Mouse (Mus musculus) stomach, postnatal 0 days (tissue): Measurements from ENCODE around the gene Plce1.

Source experiments
- CTCF ChIP-seq: IDR thresholded peaks from 2 replicates; pipeline ENCODE4 v1.5.1; 2016; ENCODE audit warnings: antibody characterized with exemption, low read depth, mild to moderate bottlenecking, moderate library complexity
- EP300 ChIP-seq: optimal IDR thresholded peaks from 2 replicates; pipeline ENCODE3; 2016; ENCODE audit warnings: antibody characterized with exemption

GRCm38 (mm10) chr19:38435221-38435620 lies 45.7 kb upstream of the Plce1 start:
- TF ChIP-seq CTCF (no peak), EP300 (no peak)
